Mouse (Mus musculus) MEL (cell line): ENCODE data around the gene Cyb5r2. TPM values are rescaled to one million over a fixed set of nuclear protein-coding genes. Genes with fewer than 3 reads are reported as not detected.

Source experiments
- DNase-seq: peaks from one replicate; pipeline ENCODE4 v3.0.0; 2011; ENCODE audit warnings: low read depth, low spot score
- H3K27ac ChIP-seq: 2 replicates; pipeline ENCODE4 v1.5.1; 2012; ENCODE audit warnings: low read depth, mild to moderate bottlenecking, control low read depth, low read length, moderate library complexity; ENCODE audit not compliant: control insufficient read depth
- H3K27me3 ChIP-seq, 2 experiments: fragments of 150-350 bp in 1 of 2; sonication (generic) in 1 of 2; 2 replicates each; pipeline ENCODE4 v1.6.1; 2012; ENCODE audit warnings: low read length in 2 of 2, mild to moderate bottlenecking in 2 of 2, improper control_type of control experiment in 1 of 2, moderate library complexity in 1 of 2; ENCODE audit not compliant: insufficient read depth in 2 of 2, control insufficient read depth in 1 of 2
- H3K36me3 ChIP-seq, 2 experiments: 2 replicates each; pipeline ENCODE4 v1.6.1; 2012 to 2014; ENCODE audit warnings: low read length in 2 of 2, improper control_type of control experiment in 1 of 2, inconsistent platforms in 1 of 2, mild to moderate bottlenecking in 1 of 2; ENCODE audit not compliant: insufficient read depth in 2 of 2, control insufficient read depth in 1 of 2
- H3K4me1 ChIP-seq, 2 experiments: fragments of 150-350 bp in 1 of 2; sonication (generic) in 1 of 2; 2 replicates each; pipeline ENCODE4 v1.6.1; 2012; ENCODE audit warnings: low read length in 2 of 2, improper control_type of control experiment in 1 of 2, mild to moderate bottlenecking in 1 of 2; ENCODE audit not compliant: insufficient read depth in 2 of 2, control insufficient read depth in 1 of 2
- H3K4me3 ChIP-seq, 2 experiments: fragments of 150-350 bp in 1 of 2; sonication (generic) in 1 of 2; 2 replicates each; pipeline ENCODE4 v1.5.1; 2012; ENCODE audit warnings: low read depth in 2 of 2, low read length in 2 of 2, mild to moderate bottlenecking in 2 of 2, moderate library complexity in 2 of 2, control low read depth in 1 of 2, improper control_type of control experiment in 1 of 2; ENCODE audit not compliant: control insufficient read depth in 1 of 2, insufficient read depth in 1 of 2
- H3K79me2 ChIP-seq: 2 replicates; pipeline ENCODE4 v1.6.1; 2012; ENCODE audit warnings: mild to moderate bottlenecking, low read length, moderate library complexity; ENCODE audit not compliant: control insufficient read depth, poor library complexity, insufficient read depth
- H3K9ac ChIP-seq: 2 replicates; pipeline ENCODE4 v1.6.1; 2012; ENCODE audit warnings: low read depth, mild to moderate bottlenecking, control low read depth, low read length, moderate library complexity; ENCODE audit not compliant: control insufficient read depth, poor library complexity, severe bottlenecking
- H3K9me3 ChIP-seq: fragments of 150-350 bp; sonication (generic); replicated peaks from 2 replicates; pipeline ENCODE4 v1.6.1; 2012; ENCODE audit warnings: mild to moderate bottlenecking, low read length, improper control_type of control experiment, moderate library complexity; ENCODE audit not compliant: insufficient read depth
- CHD2 ChIP-seq: IDR thresholded peaks from 2 replicates; pipeline ENCODE4 v1.6.1; 2011; ENCODE audit warnings: low read length, improper control_type of control experiment
- CTCF ChIP-seq, 3 experiments: IDR thresholded peaks in 2 of 3; conservative IDR thresholded peaks in 1 of 3; 2 replicates each; pipeline ENCODE4 v1.5.1; 2011 to 2012; ENCODE audit warnings: low read length in 3 of 3, low read depth in 2 of 3, mild to moderate bottlenecking in 2 of 3, improper control_type of control experiment in 1 of 3, inconsistent platforms in 1 of 3, mixed read lengths in 1 of 3, moderate library complexity in 1 of 3; ENCODE audit not compliant: control insufficient read depth in 1 of 3, insufficient read depth in 1 of 3, poor library complexity in 1 of 3, severe bottlenecking in 1 of 3
- E2F4 ChIP-seq: IDR thresholded peaks from 2 replicates; pipeline ENCODE4 v1.6.1; 2011; ENCODE audit warnings: low read depth, low read length, improper control_type of control experiment, borderline replicate concordance
- ELF1 ChIP-seq: IDR thresholded peaks from 2 replicates; pipeline ENCODE4 v1.6.1; 2014; ENCODE audit warnings: low read depth, mild to moderate bottlenecking, inconsistent platforms, low read length, improper control_type of control experiment, moderate library complexity
- EP300 ChIP-seq, 2 experiments: IDR thresholded peaks; 2 replicates each; pipeline ENCODE4 v1.6.1; 2011; ENCODE audit warnings: improper control_type of control experiment in 2 of 2, low read length in 2 of 2, low read depth in 1 of 2, mild to moderate bottlenecking in 1 of 2
- GABPA ChIP-seq: IDR thresholded peaks from 2 replicates; pipeline ENCODE4 v1.6.1; 2012; ENCODE audit warnings: low read depth, mild to moderate bottlenecking, inconsistent platforms, low read length, improper control_type of control experiment, moderate library complexity
- GATA1 ChIP-seq: IDR thresholded peaks from 2 replicates; pipeline ENCODE4 v1.6.1; 2011; ENCODE audit warnings: low read depth, low read length, improper control_type of control experiment
- MAZ ChIP-seq: IDR thresholded peaks from 2 replicates; pipeline ENCODE4 v1.6.1; 2012; ENCODE audit warnings: low read depth, mild to moderate bottlenecking, inconsistent platforms, low read length, improper control_type of control experiment
- MYC ChIP-seq: IDR thresholded peaks from 2 replicates; pipeline ENCODE4 v1.6.1; 2011; ENCODE audit warnings: low read depth, mild to moderate bottlenecking, low read length, improper control_type of control experiment, moderate library complexity
- POLR2A ChIP-seq, 2 experiments: IDR thresholded peaks; 2 replicates each; pipeline ENCODE4 v1.6.1; 2011 to 2012; ENCODE audit warnings: low read length in 2 of 2, mild to moderate bottlenecking in 2 of 2, control low read depth in 1 of 2, improper control_type of control experiment in 1 of 2, low read depth in 1 of 2, moderate library complexity in 1 of 2; ENCODE audit not compliant: control insufficient read depth in 1 of 2, insufficient read depth in 1 of 2, poor library complexity in 1 of 2
- POLR2AphosphoS5 ChIP-seq: IDR thresholded peaks from 2 replicates; pipeline ENCODE4 v1.6.1; 2012; ENCODE audit warnings: low read depth, borderline replicate concordance, mild to moderate bottlenecking, inconsistent platforms, low read length, moderate library complexity, mixed read lengths
- SMC3 ChIP-seq: IDR thresholded peaks from 2 replicates; pipeline ENCODE4 v1.6.1; 2011; ENCODE audit warnings: low read depth, low read length, improper control_type of control experiment
- TCF12 ChIP-seq: IDR thresholded peaks from 2 replicates; pipeline ENCODE4 v1.6.1; 2014; ENCODE audit warnings: low read depth, mild to moderate bottlenecking, inconsistent platforms, low read length, improper control_type of control experiment, moderate library complexity
- USF2 ChIP-seq, 2 experiments: IDR thresholded peaks; 2 replicates each; pipeline ENCODE4 v1.6.1; 2011 to 2012; ENCODE audit warnings: improper control_type of control experiment in 2 of 2, low read length in 2 of 2, borderline replicate concordance in 1 of 2, inconsistent platforms in 1 of 2, low read depth in 1 of 2, mild to moderate bottlenecking in 1 of 2; ENCODE audit not compliant: insufficient read depth in 1 of 2
- ZNF384 ChIP-seq: IDR thresholded peaks from 2 replicates; pipeline ENCODE4 v1.6.1; 2012; ENCODE audit warnings: low read depth, mild to moderate bottlenecking, inconsistent platforms, low read length, improper control_type of control experiment
- polyA plus RNA-seq, 2 experiments: library from polyadenylated mRNA; stranded (reverse) in 1 of 2; unstranded in 1 of 2; fragments of >175 nt in 1 of 2; fragments of >200 nt in 1 of 2; gene quantifications; 2 replicates each; pipeline versions ENCODE4 v1.2.1 to v1.2.4; 2012; ENCODE audit warnings: low replicate concordance in 2 of 2, low read depth in 1 of 2; ENCODE audit not compliant: insufficient read length in 2 of 2, insufficient read depth in 1 of 2, missing spikeins in 1 of 2
- total RNA-seq: library from RNA; depleted of rRNA; stranded (reverse); fragments of 300-350 nt; gene quantifications from 2 replicates; pipeline ENCODE4 v1.2.3, GENCODE M21; 2012

The Cyb5r2 gene
- total and polyA plus RNA-seq, 3 experiments: not detected

- DNase-seq: no peak
- no peak within 1 kb of the TSS for H3K27ac ChIP-seq
- no peaks in the 10 kb centered on the region for H3K79me2 ChIP-seq
Measured at GRCm38 (mm10) chr7:107801108-107801507, 43.3 kb upstream of the Cyb5r2 start, which contains the start of gene Ovch2. TSS of gene Ovch2 (minus strand) at chr7:107801208.

GRCm38 (mm10) chr7:107796500-107796899 lies 38.7 kb upstream of the Cyb5r2 start:
- Histone ChIP-seq H3K9ac (no peak overlapping the region), H3K4me1 (no peaks in the 10 kb centered on the region), H3K4me3 (no peak overlapping the region), H3K9me3 (no peaks in the 10 kb centered on the region), H3K79me2 (no peaks in the 10 kb centered on the region), H3K27ac (no peak overlapping the region), H3K36me3 (no peaks in the 10 kb centered on the region), H3K27me3 (no peaks in the 10 kb centered on the region)
- TF ChIP-seq E2F4: no peak
- no peak for TF ChIP-seq POLR2A (IDR thresholded peaks at IDR 0.05; ENCODE audit: control insufficient read depth in 1 of 2, insufficient read depth in 1 of 2, low read depth in 1 of 2, low read length in 2 of 2, poor library complexity in 1 of 2)
- TF ChIP-seq POLR2AphosphoS5: no peak
- no peak for TF ChIP-seq CTCF (IDR thresholded peaks at IDR 0.05 in 2 of 3, conservative IDR thresholded peaks at IDR 0.05 in 1 of 3; ENCODE audit: control insufficient read depth in 1 of 3, insufficient read depth in 1 of 3, low read depth in 2 of 3, low read length in 3 of 3, poor library complexity in 1 of 3, severe bottlenecking in 1 of 3)
- TF ChIP-seq MYC: no peak
- no peak for TF ChIP-seq GATA1
- TF ChIP-seq SMC3: no peak
- TF ChIP-seq MAZ: no peak
- no peak for TF ChIP-seq USF2 (IDR thresholded peaks at IDR 0.05; ENCODE audit: borderline replicate concordance in 1 of 2, insufficient read depth in 1 of 2, low read depth in 1 of 2, low read length in 2 of 2)
- no peak for TF ChIP-seq TCF12
- TF ChIP-seq ZNF384: no peak
- no peak for TF ChIP-seq GABPA
- DNase-seq: no peak

More at GRCm38 (mm10) chr7:107801108-107801507, 43.3 kb upstream of the Cyb5r2 start, which contains the start of gene Ovch2:
- H3K36me3 ChIP-seq: no peaks in the 10 kb centered on the region
- TF ChIP-seq ELF1 (no peak), EP300 (IDR thresholded peaks at IDR 0.05; ENCODE audit: low read depth in 1 of 2, low read length in 2 of 2) (no peak)
- H3K9ac ChIP-seq: no peak within 1 kb of the TSS
- H3K9me3 ChIP-seq: no peaks in the 10 kb centered on the region
- no peaks in the 10 kb centered on the region for H3K27me3 ChIP-seq
- no peaks in the 10 kb centered on the region for H3K4me1 ChIP-seq
- no peak within 1 kb of the TSS for H3K4me3 ChIP-seq

GRCm38 (mm10) chr7:107787977-107788620 lies 30.3 kb upstream of the Cyb5r2 start:
- H3K4me3 ChIP-seq: no peak overlapping the region
- H3K27ac ChIP-seq: no peak overlapping the region
- DNase-seq: no peak
- no peaks in the 10 kb centered on the region for H3K27me3 ChIP-seq
- no peaks in the 10 kb centered on the region for H3K36me3 ChIP-seq
- no peak overlapping the region for H3K9ac ChIP-seq
- no peaks in the 10 kb centered on the region for H3K9me3 ChIP-seq
- H3K4me1 ChIP-seq: no peaks in the 10 kb centered on the region
- no peaks in the 10 kb centered on the region for H3K79me2 ChIP-seq
- TF ChIP-seq CTCF (IDR thresholded peaks at IDR 0.05 in 2 of 3, conservative IDR thresholded peaks at IDR 0.05 in 1 of 3; ENCODE audit: control insufficient read depth in 1 of 3, insufficient read depth in 1 of 3, low read depth in 2 of 3, low read length in 3 of 3, poor library complexity in 1 of 3, severe bottlenecking in 1 of 3) (peak in 1 of 3 experiments; percentile 18; a peak in 1 of 6 replicates), CHD2 (no peak), EP300 (IDR thresholded peaks at IDR 0.05; ENCODE audit: low read depth in 1 of 2, low read length in 2 of 2) (no peak)
